Mouse (Mus musculus) lung, adult 2 months (tissue): ENCODE data around the gene Slc12a8.

Source experiments
- CTCF ChIP-seq: fragments of 200-500 bp; IDR thresholded peaks from 2 replicates; pipeline ENCODE4 v1.5.1; 2011; ENCODE audit warnings: mild to moderate bottlenecking, low read length, control low read depth; ENCODE audit not compliant: insufficient read depth
- POLR2A ChIP-seq: fragments of 200-500 bp; IDR thresholded peaks from 2 replicates; pipeline ENCODE4 v1.6.1; 2011; ENCODE audit warnings: low read depth, mild to moderate bottlenecking, control low read depth, low read length, borderline replicate concordance; ENCODE audit errors: extremely low read depth

DNA sequence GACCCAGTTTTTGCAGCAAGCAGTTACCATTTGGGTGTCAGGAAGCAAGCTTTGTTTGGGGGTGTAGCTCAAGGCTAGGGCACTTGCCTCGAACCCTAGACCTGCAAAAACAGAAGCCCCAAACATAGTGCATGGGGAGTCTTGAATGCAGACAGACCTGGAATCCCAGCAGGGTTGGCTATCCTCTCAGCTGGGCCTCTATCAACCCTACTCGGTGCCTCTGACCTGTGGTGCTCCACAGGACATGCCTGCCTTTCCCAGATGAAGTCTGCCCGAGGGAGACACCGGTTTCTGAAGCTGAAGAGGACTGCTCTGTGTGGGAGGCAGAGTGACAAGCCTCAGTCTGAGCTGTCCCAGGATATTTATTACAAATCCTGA is 67.9 kb downstream of the Slc12a8 start:
- TF ChIP-seq POLR2A (no peak), CTCF (no peak)
